ENCODE assay signal across 43 mouse cellular contexts in the genomic region with DNA sequence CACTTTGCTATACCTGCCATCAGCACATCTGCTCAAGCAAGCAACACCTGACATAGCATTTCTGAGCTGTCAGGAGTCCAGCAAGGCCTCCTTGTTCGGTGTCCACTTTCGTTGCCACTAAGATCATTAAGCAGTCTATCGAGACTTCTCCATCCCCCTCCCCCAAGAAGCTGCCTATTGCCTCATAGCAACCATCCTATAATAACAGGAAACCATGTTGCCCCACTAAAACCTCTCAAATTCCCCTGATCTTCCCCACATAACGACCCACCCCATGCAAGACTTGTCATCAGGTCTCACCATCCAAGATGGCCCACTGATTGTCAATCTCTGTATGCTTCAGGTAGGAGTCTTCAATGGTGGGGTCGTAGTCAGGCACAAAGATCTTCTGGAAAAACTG. TPM values are rescaled to one million over a fixed set of nuclear protein-coding genes. Genes with fewer than 3 reads are reported as not detected.
"Had no signal": no experiment of that assay in that cellular context is flagged by ENCODE, and none has a peak within 500 bp of the region (broad histone marks: within the 10 kb centered on the region; RNA-seq: fewer than 3 reads in every experiment).

No protein-coding gene starts in this region.

- H3K4me3 ChIP-seq: limb, embryonic 10.5 days; limb, embryonic 12.5 days; limb, embryonic 13.5 days; limb, embryonic 15.5 days; liver, embryonic 13.5 days; liver, embryonic 15.5 days; lung, embryonic 15.5 days; megakaryocyte, embryonic 14.5 days; midbrain, embryonic 10.5 days; midbrain, embryonic 12.5 days; midbrain, embryonic 13.5 days; midbrain, embryonic 15.5 days; myocyte; neural tube, embryonic 12.5 days had no signal

- H3K9ac ChIP-seq: limb, embryonic 12.5 days; limb, embryonic 13.5 days; limb, embryonic 15.5 days; liver, embryonic 13.5 days; liver, embryonic 14.5 days; liver, embryonic 15.5 days; liver, postnatal 0 days; lung, embryonic 14.5 days; lung, embryonic 15.5 days; midbrain, embryonic 12.5 days; midbrain, embryonic 13.5 days; midbrain, embryonic 15.5 days; neural tube, embryonic 12.5 days had no signal

- H3K4me2 ChIP-seq: limb, embryonic 12.5 days; limb, embryonic 13.5 days; limb, embryonic 15.5 days; liver, embryonic 11.5 days; liver, embryonic 13.5 days; liver, embryonic 15.5 days; lung, embryonic 14.5 days; lung, embryonic 15.5 days; midbrain, embryonic 11.5 days; midbrain, embryonic 12.5 days; midbrain, embryonic 13.5 days; midbrain, embryonic 15.5 days; neural tube, embryonic 12.5 days had no signal

- H3K36me3 ChIP-seq: limb, embryonic 10.5 days; limb, embryonic 13.5 days; limb, embryonic 15.5 days; liver, embryonic 13.5 days; liver, embryonic 15.5 days; lung, embryonic 15.5 days; midbrain, embryonic 10.5 days; midbrain, embryonic 12.5 days; midbrain, embryonic 15.5 days; neural tube, embryonic 12.5 days had no signal

- ATAC-seq: liver, postnatal 0 days; lung, postnatal 0 days; midbrain, embryonic 13.5 days; midbrain, embryonic 15.5 days; midbrain, embryonic 16.5 days had no signal

- DNase-seq: left cerebral cortex, postnatal 4 days; liver; liver, embryonic 13.5 days; liver, postnatal 0 days; lung, adult 18-20 months; lung, adult 2 months; lung, embryonic 14.5 days; lung, postnatal 10 days; lung, postnatal 14 days; lung, postnatal 36 days; lung, postnatal 4 days; midbrain, embryonic 14.5 days had no signal

- H3K27me3 ChIP-seq: limb, embryonic 12.5 days; limb, embryonic 13.5 days; limb, embryonic 15.5 days; liver, embryonic 13.5 days; liver, embryonic 15.5 days; lung, embryonic 15.5 days; midbrain, embryonic 12.5 days; midbrain, embryonic 13.5 days; midbrain, embryonic 15.5 days; neural tube, embryonic 12.5 days had no signal

- H3K9me3 ChIP-seq: limb, embryonic 10.5 days; limb, embryonic 12.5 days; limb, embryonic 13.5 days; limb, embryonic 15.5 days; liver, embryonic 13.5 days; liver, embryonic 15.5 days; lung, embryonic 15.5 days; megakaryocyte, embryonic 14.5 days; midbrain, embryonic 10.5 days; midbrain, embryonic 12.5 days; midbrain, embryonic 13.5 days; midbrain, embryonic 15.5 days; neural tube, embryonic 12.5 days had no signal

- H3K4me1 ChIP-seq: limb, embryonic 10.5 days; lung, embryonic 15.5 days; megakaryocyte, embryonic 14.5 days; midbrain, embryonic 12.5 days; neural tube, embryonic 12.5 days had no signal

- H3K27ac ChIP-seq: limb, embryonic 10.5 days; limb, embryonic 12.5 days; limb, embryonic 13.5 days; limb, embryonic 15.5 days; liver, embryonic 13.5 days; liver, embryonic 14.5 days; liver, embryonic 15.5 days; lung, embryonic 15.5 days; macrophage; midbrain, embryonic 10.5 days; midbrain, embryonic 12.5 days; midbrain, embryonic 13.5 days; midbrain, embryonic 15.5 days; neural tube, embryonic 12.5 days had no signal

RNA-seq across cellular contexts. Expression of gene Mras, which starts 26.1 kb away (rescaled TPM):
- total RNA-seq: megakaryocyte-erythroid progenitor cell, adult 5-6 weeks; monocyte, adult 5-6 weeks had no signal

RNA-seq across cellular contexts. Expression of gene Nme9, which starts 40.2 kb away (rescaled TPM):
- total RNA-seq: left cerebral cortex, postnatal 10 days; left cerebral cortex, postnatal 14 days; left cerebral cortex, postnatal 25 days; left cerebral cortex, postnatal 36 days; liver, adult 2 months; megakaryocyte, adult 5-6 weeks; monocyte, adult 5-6 weeks had no signal
- polyA plus RNA-seq: limb, embryonic 10.5 days; limb, embryonic 11.5 days; limb, embryonic 12.5 days; limb, embryonic 13.5 days; limb, embryonic 14.5 days; limb, embryonic 15.5 days; liver, adult 2 months; liver, embryonic 11.5 days; liver, embryonic 13.5 days; liver, embryonic 15.5 days; liver, embryonic 16.5 days; liver, postnatal 0 days; lung, embryonic 14.5 days; macrophage; midbrain, embryonic 10.5 days; midbrain, embryonic 11.5 days; midbrain, embryonic 12.5 days; midbrain, embryonic 14.5 days; myocyte; neural tube, embryonic 11.5 days; neural tube, embryonic 12.5 days had no signal

RNA-seq across cellular contexts. Expression of gene Esyt3, which starts 52.7 kb away (rescaled TPM):
- total RNA-seq: megakaryocyte, adult 5-6 weeks; megakaryocyte-erythroid progenitor cell, adult 5-6 weeks; monocyte, adult 5-6 weeks had no signal
- polyA plus RNA-seq: macrophage had no signal
